Mouse (Mus musculus) forebrain, postnatal 0 days (tissue): ENCODE measurements at regions not wholly inside any gene's neighbourhood (a gene's known extent, or its start where the extent isn't known, plus 50 kb on each side); places are given as distances from the start of the nearest gene placed in this dataset.
A peak's percentile ranks its signal among the peaks of the same experiment; 100 is the strongest.
"Not testable (repeated sequence)": the region's sequence is repeated elsewhere in the genome, so short reads cannot be mapped to it uniquely, and the experiment has no call there.

Source experiments
- ATAC-seq: fragments of 200-750 bp; cut with Nextera tagmentation; 2 replicates; pipeline ENCODE4 v1.8.0; 2017; ENCODE audit warnings: mild to moderate bottlenecking, moderate library complexity
- DNase-seq: peaks from one replicate; pipeline ENCODE4 v3.0.0-alpha.2; 2015
- H3K27ac ChIP-seq: fragments of 300-500 bp; sonication (generic); 2 replicates; pipeline ENCODE4 v1.5.1; 2014; ENCODE audit warnings: low read depth, mild to moderate bottlenecking, antibody characterized with exemption, low read length, moderate library complexity, mixed read lengths
- H3K27me3 ChIP-seq: fragments of 300-500 bp; sonication (generic); 2 replicates; pipeline ENCODE4 v1.6.1; 2014; ENCODE audit warnings: mild to moderate bottlenecking, low read length, mixed read lengths; ENCODE audit not compliant: insufficient read depth
- H3K36me3 ChIP-seq: fragments of 300-500 bp; sonication (generic); 2 replicates; pipeline ENCODE4 v1.6.1; 2014; ENCODE audit warnings: mild to moderate bottlenecking, moderate library complexity; ENCODE audit not compliant: insufficient read depth
- H3K4me1 ChIP-seq: fragments of 300-500 bp; sonication (generic); 2 replicates; pipeline ENCODE4 v1.6.1; 2014; ENCODE audit warnings: antibody characterized with exemption; ENCODE audit not compliant: insufficient read depth
- H3K4me2 ChIP-seq: fragments of 300-500 bp; sonication (generic); 2 replicates; pipeline ENCODE4 v1.6.1; 2014; ENCODE audit warnings: low read depth, mild to moderate bottlenecking, moderate library complexity
- H3K4me3 ChIP-seq: fragments of 300-500 bp; sonication (generic); 2 replicates; pipeline ENCODE4 v1.5.1; 2014; ENCODE audit warnings: low read depth, low read length, mixed read lengths
- H3K9ac ChIP-seq: fragments of 300-500 bp; sonication (generic); 2 replicates; pipeline ENCODE4 v1.6.1; 2014; ENCODE audit warnings: mild to moderate bottlenecking
- H3K9me3 ChIP-seq: fragments of 300-500 bp; sonication (generic); 2 replicates; pipeline ENCODE4 v1.6.1; 2016; ENCODE audit warnings: low read length
- CTCF ChIP-seq: sonication (generic); IDR thresholded peaks from 2 replicates; pipeline ENCODE4 v1.5.1; 2016; ENCODE audit warnings: antibody characterized with exemption, control low read depth, low read depth
- WGBS: fragments of 180-500 bp; shearing (Covaris S2); extraction: QIAGEN DNeasy Blood & Tissue Kit; methylation state at CpG from one replicate; pipeline ENCODE4 v1.1.7; 2014; 5-methylcytosine and 5-hydroxymethylcytosine counted together

GRCm38 (mm10) chr8:4934551-4934950 is 155.2 kb upstream of the Shcbp1 start:
- no peaks in the 10 kb centered on the region for H3K4me1 ChIP-seq
- no peaks in the 10 kb centered on the region for H3K9me3 ChIP-seq
- DNase-seq (no peak), ATAC-seq (no peak)
- H3K4me2 ChIP-seq = no peak overlapping the region
- H3K4me3 ChIP-seq = no peak overlapping the region
- H3K27me3 ChIP-seq = no peaks in the 10 kb centered on the region
- no peaks in the 10 kb centered on the region for H3K36me3 ChIP-seq
- no peak overlapping the region for H3K9ac ChIP-seq
- no peak overlapping the region for H3K27ac ChIP-seq
- no peak for TF ChIP-seq CTCF

DNA sequence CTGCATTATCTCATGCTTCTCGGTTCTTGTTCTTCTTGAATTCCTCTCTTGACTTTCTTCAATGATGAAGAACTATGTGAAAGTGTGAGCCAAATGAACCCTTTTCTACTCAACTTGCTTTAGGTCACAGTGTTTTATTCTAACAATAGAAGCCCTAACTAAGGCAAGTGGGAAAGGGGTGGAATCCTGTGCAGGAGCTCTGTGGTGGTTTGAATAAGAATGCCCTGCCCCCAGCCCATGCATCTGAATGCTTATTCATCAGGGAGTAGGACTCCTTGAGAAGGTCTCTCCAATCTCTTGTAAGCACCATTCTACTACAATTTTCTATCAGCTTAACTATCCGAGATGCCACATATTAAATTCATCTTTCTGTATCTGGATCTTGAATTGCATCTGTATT is 154.7 kb upstream of the Shcbp1 start:
- Histone ChIP-seq H3K4me2 (no peak overlapping the region), H3K4me3 (no peak overlapping the region), H3K9me3 (no peaks in the 10 kb centered on the region), H3K9ac (no peak overlapping the region), H3K27me3 (no peaks in the 10 kb centered on the region), H3K36me3 (no peaks in the 10 kb centered on the region), H3K27ac (no peak overlapping the region), H3K4me1 (no peaks in the 10 kb centered on the region)
- WGBS = 28% methylated on average over 2 of the region's 2 CpGs
- DNase-seq (no peak), ATAC-seq (no peak)
- TF ChIP-seq CTCF = no peak

- Histone ChIP-seq H3K27me3 (no peaks in the 10 kb centered on the region), H3K9me3 (no peaks in the 10 kb centered on the region), H3K4me2 (no peak overlapping the region), H3K36me3 (no peaks in the 10 kb centered on the region), H3K9ac (no peak overlapping the region), H3K4me1 (no peaks in the 10 kb centered on the region), H3K27ac (no peak overlapping the region), H3K4me3 (no peak overlapping the region)
- DNase-seq = no peak
- TF ChIP-seq CTCF = no peak
- ATAC-seq = no peak
Measured at GRCm38 (mm10) chr8:4916447-4916846, 137.1 kb upstream of the Shcbp1 start.

DNA sequence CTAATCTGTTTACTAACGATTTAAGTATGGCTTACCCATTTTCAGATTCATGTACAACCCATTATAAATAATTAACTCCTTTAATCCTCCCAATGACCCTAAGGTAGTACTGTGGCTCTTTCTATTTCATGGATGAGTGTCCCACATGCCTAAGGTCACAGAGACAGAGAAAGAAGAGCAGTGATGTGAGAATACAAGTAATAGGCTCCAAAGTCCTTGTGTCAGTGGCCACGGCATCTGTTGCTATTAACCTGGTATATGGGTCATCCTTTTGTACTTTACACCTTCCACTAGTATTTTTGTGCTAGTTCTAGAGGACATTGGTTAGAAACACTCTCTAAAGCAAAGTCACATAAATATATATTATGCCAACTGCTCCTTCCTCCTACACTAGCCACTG is 115.7 kb upstream of the Shcbp1 start:
- Histone ChIP-seq H3K4me1 (no peaks in the 10 kb centered on the region), H3K9me3 (no peaks in the 10 kb centered on the region), H3K36me3 (no peaks in the 10 kb centered on the region), H3K27me3 (no peaks in the 10 kb centered on the region), H3K4me3 (no peak overlapping the region), H3K9ac (no peak overlapping the region), H3K27ac (no peak overlapping the region), H3K4me2 (no peak overlapping the region)
- DNase-seq (no peak), ATAC-seq (no peak)
- no peak for TF ChIP-seq CTCF
- 90% methylated on average over 2 of the region's 2 CpGs for WGBS

DNA sequence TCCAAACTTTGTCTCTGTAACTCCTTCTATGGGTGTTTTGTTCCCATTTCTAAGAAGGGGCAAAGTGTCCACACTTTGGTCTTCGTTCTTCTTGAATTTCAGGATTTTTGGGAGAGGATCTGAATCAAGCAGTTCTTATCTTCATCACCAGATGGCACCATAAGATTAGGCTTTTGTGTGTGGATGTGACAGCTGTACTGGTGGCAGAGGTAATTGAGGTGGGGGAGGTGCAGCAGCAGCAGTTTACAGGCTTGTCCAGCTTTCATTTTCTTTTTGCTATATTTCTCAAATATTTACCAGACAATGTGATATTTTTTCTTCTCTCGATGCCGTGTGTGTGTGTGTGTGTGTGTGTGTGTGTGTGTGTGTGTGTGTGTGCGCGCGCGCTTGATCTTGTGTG is 89.4 kb upstream of the Shcbp1 start:
- H3K36me3 ChIP-seq, H3K9me3 ChIP-seq, H3K27me3 ChIP-seq, H3K9ac ChIP-seq, H3K4me3 ChIP-seq, H3K4me1 ChIP-seq, H3K4me2 ChIP-seq, H3K27ac ChIP-seq: not testable (repeated sequence)
- DNase-seq (peak; percentile 76), ATAC-seq (peak; percentile 85; the same call in 1 of the 2 replicates)
- 72% methylated on average over 7 of the region's 7 CpGs for WGBS
- TF ChIP-seq CTCF = peak; percentile 81

GRCm38 (mm10) chr8:4839087-4839486 is 59.7 kb upstream of the Shcbp1 start:
- H3K27me3 ChIP-seq = no peaks in the 10 kb centered on the region
- no peaks in the 10 kb centered on the region for H3K9me3 ChIP-seq
- no peaks in the 10 kb centered on the region for H3K36me3 ChIP-seq
- H3K27ac ChIP-seq = no peak overlapping the region
- 95% methylated on average over 3 of the region's 3 CpGs for WGBS
- H3K4me1 ChIP-seq = no peaks in the 10 kb centered on the region
- no peak overlapping the region for H3K4me3 ChIP-seq
- H3K9ac ChIP-seq = no peak overlapping the region
- H3K4me2 ChIP-seq = no peak overlapping the region
- DNase-seq = no peak
- TF ChIP-seq CTCF = no peak
- no peak for ATAC-seq

DNA sequence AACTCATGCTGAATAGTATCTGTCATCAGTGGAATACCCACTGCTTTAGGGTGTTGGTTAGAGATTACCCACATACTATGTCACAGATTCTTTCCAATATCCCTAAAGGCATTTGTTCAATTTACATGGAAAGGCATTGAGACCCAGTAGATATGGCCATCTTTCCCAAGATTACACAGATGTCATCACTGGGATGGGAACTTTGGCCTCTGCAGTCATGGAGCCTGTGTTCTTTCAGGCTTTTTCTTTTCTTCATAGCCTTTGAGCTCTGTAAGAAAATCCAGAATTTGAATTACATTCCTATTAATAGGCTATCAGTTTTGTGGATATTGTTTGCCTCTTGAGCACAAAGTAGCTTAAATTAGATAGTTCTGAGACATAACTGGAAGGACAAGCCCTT is 59.2 kb upstream of the Shcbp1 start:
- TF ChIP-seq CTCF = no peak
- Histone ChIP-seq H3K4me2 (no peak overlapping the region), H3K9ac (no peak overlapping the region), H3K9me3 (no peaks in the 10 kb centered on the region), H3K4me1 (no peaks in the 10 kb centered on the region), H3K36me3 (no peaks in the 10 kb centered on the region), H3K27ac (no peak overlapping the region), H3K27me3 (no peaks in the 10 kb centered on the region), H3K4me3 (no peak overlapping the region)
- ATAC-seq (no peak), DNase-seq (no peak)

DNA sequence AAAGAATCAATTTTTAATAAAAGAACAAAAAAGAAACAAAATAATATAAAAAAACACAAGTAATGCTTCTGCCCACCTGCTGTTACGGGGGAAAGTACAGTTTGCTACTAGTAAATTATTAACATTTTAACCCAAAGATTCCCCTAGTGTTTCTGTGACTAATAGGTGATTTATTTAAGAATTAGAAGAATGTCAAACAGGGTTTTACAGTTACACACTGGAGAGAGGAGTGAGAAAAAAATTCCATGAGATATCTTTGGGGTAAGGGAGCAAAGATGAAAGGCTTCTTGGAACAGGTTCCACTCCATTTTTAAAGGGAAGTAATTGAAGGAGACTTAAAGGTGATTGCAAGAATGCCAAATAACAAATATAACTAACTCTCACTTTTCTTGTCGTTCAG is 58.4 kb upstream of the Shcbp1 start:
- ATAC-seq (no peak), DNase-seq (no peak)
- Histone ChIP-seq H3K9me3 (no peaks in the 10 kb centered on the region), H3K4me1 (no peaks in the 10 kb centered on the region), H3K9ac (no peak overlapping the region), H3K4me2 (no peak overlapping the region), H3K4me3 (no peak overlapping the region), H3K27me3 (no peaks in the 10 kb centered on the region), H3K27ac (no peak overlapping the region), H3K36me3 (no peaks in the 10 kb centered on the region)
- WGBS = 89% methylated on average over 2 of the region's 2 CpGs
- no peak for TF ChIP-seq CTCF
